Mouse (Mus musculus) kidney, adult 2 months (tissue): ENCODE measurements around the gene Nlrp6.
"Not testable (repeated sequence)": the region's sequence is repeated elsewhere in the genome, so short reads cannot be mapped to it uniquely, and the experiment has no call there.

Experiments
- CTCF ChIP-seq: fragments of 200-500 bp; conservative IDR thresholded peaks from 2 replicates; pipeline ENCODE4 v1.5.1; 2011; ENCODE audit warnings: low read depth, mild to moderate bottlenecking, control low read depth, low read length, moderate library complexity, mixed read lengths; ENCODE audit not compliant: insufficient read depth, insufficient read length
- POLR2A ChIP-seq: fragments of 200-500 bp; IDR thresholded peaks from one replicate; pipeline ENCODE4 v1.6.1; 2011; ENCODE audit warnings: low read depth, low read length, control low read depth

- not testable (repeated sequence) for TF ChIP-seq POLR2A, CTCF
Measured at GRCm38 (mm10) chr7:140968710-140969109, 48.0 kb downstream of the Nlrp6 start.
